Mouse (Mus musculus) brain, embryonic 14.5 days (tissue): ENCODE results near the gene Rpl6. TPM values are rescaled to one million over a fixed set of nuclear protein-coding genes. Genes with fewer than 3 reads are reported as not detected.

Experiments used
- DNase-seq: peaks from one replicate; pipeline ENCODE4 v3.0.0-alpha.2; 2011; ENCODE audit warnings: low read depth
- CTCF ChIP-seq: fragments of 200-500 bp; IDR thresholded peaks from 2 replicates; pipeline ENCODE4 v1.5.1; 2012; ENCODE audit warnings: inconsistent platforms, mild to moderate bottlenecking, moderate library complexity, borderline replicate concordance; ENCODE audit not compliant: insufficient read depth, insufficient read length; ENCODE audit errors: extremely low read depth
- POLR2A ChIP-seq: fragments of 200-500 bp; IDR thresholded peaks from 2 replicates; pipeline ENCODE4 v1.6.1; 2012; ENCODE audit warnings: mild to moderate bottlenecking, inconsistent platforms, borderline replicate concordance; ENCODE audit not compliant: poor library complexity, insufficient read depth, insufficient read length, severe bottlenecking; ENCODE audit errors: extremely low read depth
- polyA plus RNA-seq: library from polyadenylated mRNA; depleted of rRNA; stranded (reverse); fragments of >200 nt; gene quantifications from 2 replicates; pipeline ENCODE4 v1.2.3, GENCODE M21; 2012; rRNA removed

Rpl6 gene
- polyA plus RNA-seq, 1 experiment = 680 TPM

- no peak for DNase-seq
- TF ChIP-seq CTCF (no peak), POLR2A (no peak)
Observed at GRCm38 (mm10) chr5:121254977-121255376, 50.7 kb downstream of the Rpl6 start.

Other genes with a start within 250 kb of the Rpl6 start
- gene Rph3a, start 194.4 kb upstream of the Rpl6 start, polyA plus RNA-seq = 21.8 and 31.1 TPM in 2 replicates
- 41.6 and 58.5 TPM in 2 replicates for gene Ptpn11, start 13.1 kb upstream of the Rpl6 start, polyA plus RNA-seq
- gene Hectd4, start 15.7 kb downstream of the Rpl6 start, polyA plus RNA-seq = 60.2 and 75.7 TPM in 2 replicates
- 157 and 195 TPM in 2 replicates for gene Trafd1, start 181.2 kb downstream of the Rpl6 start, polyA plus RNA-seq
- gene Naa25, start 193.5 kb downstream of the Rpl6 start, polyA plus RNA-seq = 29.7 and 30.1 TPM in 2 replicates
- gene Tmem116, start 247.4 kb downstream of the Rpl6 start, polyA plus RNA-seq = 1.8 TPM in 2 replicates
- 110 and 121 TPM in 2 replicates for gene Erp29, start 248.0 kb downstream of the Rpl6 start, polyA plus RNA-seq